Mouse (Mus musculus) sigmoid colon, adult 10 weeks (tissue): Measurements from ENCODE around the gene Abi3. TPM values are rescaled to one million over a fixed set of nuclear protein-coding genes. Genes with fewer than 3 reads are reported as not detected.

Experiments used
- polyA plus RNA-seq: library from polyadenylated mRNA; stranded (reverse); fragments of 350-450 nt; fragmentation: Illumina TruSeq; extraction: RNeasy Lipid Tissue Mini Kit (QIAGEN cat#74804); gene quantifications from one replicate; pipeline ENCODE4 v1.2.3, GENCODE M21; 2014; ENCODE audit warnings: low read depth, low replicate concordance

The Abi3 gene
- 0.47 TPM for polyA plus RNA-seq

GRCm38 (mm10) chr11:95842074-95842681 is at the start of gene Abi3:
Gene Abi3 (minus strand): TSS chr11:95842476.

GRCm38 (mm10) chr11:95837059-95837458 is 5.2 kb downstream of the Abi3 start, which contains the start of gene Gngt2:
Gene Gngt2 (plus strand): TSS chr11:95837216.

GRCm38 (mm10) chr11:95824071-95824876 is 18.0 kb downstream of the Abi3 start, which contains the start of gene Phospho1:
Gene Phospho1 (plus strand): TSS chr11:95824499.

Other genes starting within 250 kb of the Abi3 start
- 5.2 TPM for gene Phb, start 175.5 kb downstream of the Abi3 start, polyA plus RNA-seq
- gene Zfp652, start 129.8 kb downstream of the Abi3 start, polyA plus RNA-seq: 27.3 TPM
- gene B130006D01Rik, start 118.9 kb downstream of the Abi3 start, polyA plus RNA-seq: 0.22 TPM
- gene Phospho1, start 18.0 kb downstream of the Abi3 start, polyA plus RNA-seq: 0.28 TPM
- gene Gngt2, start 5.3 kb downstream of the Abi3 start, polyA plus RNA-seq: 3.2 TPM
- gene B4galnt2, start 72.4 kb upstream of the Abi3 start, polyA plus RNA-seq: 194 TPM
- gene Igf2bp1, start 163.5 kb upstream of the Abi3 start, polyA plus RNA-seq: 0.16 TPM
- not detected for gene Gip, start 182.1 kb upstream of the Abi3 start, polyA plus RNA-seq
- 24.5 TPM for gene Snf8, start 192.4 kb upstream of the Abi3 start, polyA plus RNA-seq
- 26.5 TPM for gene Ube2z, start 222.9 kb upstream of the Abi3 start, polyA plus RNA-seq
- gene Atp5g1, start 233.2 kb upstream of the Abi3 start, polyA plus RNA-seq: 4.0 TPM